Mouse (Mus musculus): ENCODE measurements around the gene Atxn1.

Atxn1 gene

DNA sequence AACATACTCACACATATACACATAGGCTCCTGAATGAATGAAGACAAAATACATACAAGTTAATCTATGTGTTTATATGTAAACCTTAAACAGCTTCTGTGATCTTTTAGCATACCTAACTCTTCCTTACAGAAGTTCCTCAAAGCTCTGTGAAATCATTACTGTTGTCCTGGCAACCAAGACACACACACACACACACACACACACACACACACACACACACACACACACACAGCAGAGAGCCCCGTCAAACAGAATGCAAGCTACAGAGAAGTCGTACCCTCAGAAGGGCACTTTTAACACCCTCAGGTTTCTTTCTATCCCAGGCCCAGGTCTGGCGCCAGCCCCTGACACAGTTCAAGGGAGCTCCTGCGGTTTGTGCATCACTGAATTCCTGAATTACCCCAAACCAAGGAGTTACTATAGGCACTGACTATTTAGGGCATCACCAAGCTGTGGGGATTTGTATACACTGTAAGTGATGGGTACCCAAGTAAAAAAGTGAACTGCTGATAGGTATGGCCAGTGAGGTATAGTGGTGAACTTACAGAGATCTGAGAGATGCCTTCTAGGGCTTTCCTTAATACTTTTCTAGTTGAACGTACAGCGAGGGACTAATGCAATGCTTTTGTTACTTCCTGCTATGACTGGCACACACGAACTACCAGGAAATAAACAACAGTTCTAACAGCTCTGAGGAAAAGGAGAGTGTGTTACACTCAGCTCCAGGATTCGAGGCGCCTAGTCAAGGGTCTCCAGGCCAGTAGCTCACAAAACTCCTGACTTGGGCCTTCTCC, 75.7 kb downstream of the Atxn1 start:
- DNase-seq: no peak

DNA sequence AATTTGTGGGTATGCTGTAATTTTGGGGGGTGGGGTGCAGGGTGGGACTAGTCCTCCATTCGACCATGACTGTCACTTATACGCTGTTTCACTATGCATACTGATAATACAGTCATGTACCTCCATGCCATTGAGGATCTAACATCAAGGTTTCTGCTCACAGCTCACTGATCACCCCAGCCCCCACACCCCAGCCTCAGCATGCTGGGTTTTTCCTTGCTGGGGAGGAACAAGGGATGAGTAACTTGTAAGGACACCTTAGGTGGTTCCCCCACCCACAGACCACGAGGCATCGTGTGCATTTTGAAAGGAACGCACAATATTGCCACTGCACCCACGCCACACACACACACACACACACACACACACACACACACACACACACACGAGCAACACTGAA, 79.9 kb downstream of the Atxn1 start:
- DNase-seq: no peak

DNA sequence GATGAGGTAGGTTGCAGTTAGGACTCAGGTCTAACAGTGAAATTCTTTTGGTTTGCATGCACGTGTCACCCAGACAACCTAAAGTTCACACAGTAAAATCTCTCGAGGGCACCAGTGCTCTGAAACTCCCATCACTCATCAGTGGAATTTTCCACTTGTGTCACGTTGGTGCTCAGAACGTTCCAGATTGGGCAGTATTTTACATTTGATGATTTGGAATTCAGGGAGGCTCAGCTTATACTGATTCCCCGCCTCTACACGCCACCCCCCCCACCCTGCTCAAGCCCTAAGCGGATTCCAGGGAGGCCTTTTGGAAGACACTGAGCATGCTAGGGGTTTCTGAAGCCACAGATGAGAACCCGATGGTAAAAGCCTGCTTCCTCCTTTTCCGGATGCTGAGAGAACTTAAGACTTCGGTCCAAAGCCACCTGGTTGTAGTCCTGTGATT, 81.0 kb downstream of the Atxn1 start:
- no peak for DNase-seq

DNA sequence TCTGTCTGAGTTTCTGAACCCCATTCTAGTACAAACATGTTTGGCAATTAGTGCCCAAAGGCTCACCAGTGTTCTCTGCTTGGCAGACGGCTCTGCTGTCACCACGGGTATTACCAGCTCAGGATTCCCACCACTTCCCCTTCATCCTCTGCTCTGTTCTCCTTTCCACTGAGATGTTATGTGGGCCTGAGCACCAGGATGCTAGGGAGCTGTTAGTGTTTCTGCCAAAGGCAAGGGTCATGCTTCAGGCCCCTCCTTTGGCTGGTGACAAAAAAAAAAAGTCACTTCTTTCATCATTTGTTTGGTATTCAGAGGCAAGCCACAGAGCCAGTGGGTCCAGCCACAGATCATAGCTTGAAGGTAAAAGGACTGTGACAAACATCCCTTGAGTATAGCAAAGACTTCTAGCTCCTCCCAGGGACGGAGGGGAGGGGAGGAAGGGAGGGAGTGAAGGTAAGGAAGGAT, 81.8 kb downstream of the Atxn1 start:
- no peak for DNase-seq

DNA sequence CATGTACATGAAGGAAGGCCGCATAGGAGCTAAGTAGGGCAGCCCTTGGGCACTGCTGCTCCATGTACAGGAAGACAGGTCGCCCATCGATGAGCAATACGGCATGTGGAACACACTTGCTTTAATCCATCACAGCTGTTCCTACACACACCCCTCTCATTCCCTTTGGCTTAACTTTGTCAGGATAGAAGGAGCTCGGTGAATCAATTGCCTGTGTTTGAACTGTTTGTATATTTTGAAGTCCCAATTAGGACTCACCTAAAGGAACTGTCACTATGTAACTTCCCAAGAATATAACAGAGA, 84.3 kb downstream of the Atxn1 start:
- no peak for DNase-seq

DNA sequence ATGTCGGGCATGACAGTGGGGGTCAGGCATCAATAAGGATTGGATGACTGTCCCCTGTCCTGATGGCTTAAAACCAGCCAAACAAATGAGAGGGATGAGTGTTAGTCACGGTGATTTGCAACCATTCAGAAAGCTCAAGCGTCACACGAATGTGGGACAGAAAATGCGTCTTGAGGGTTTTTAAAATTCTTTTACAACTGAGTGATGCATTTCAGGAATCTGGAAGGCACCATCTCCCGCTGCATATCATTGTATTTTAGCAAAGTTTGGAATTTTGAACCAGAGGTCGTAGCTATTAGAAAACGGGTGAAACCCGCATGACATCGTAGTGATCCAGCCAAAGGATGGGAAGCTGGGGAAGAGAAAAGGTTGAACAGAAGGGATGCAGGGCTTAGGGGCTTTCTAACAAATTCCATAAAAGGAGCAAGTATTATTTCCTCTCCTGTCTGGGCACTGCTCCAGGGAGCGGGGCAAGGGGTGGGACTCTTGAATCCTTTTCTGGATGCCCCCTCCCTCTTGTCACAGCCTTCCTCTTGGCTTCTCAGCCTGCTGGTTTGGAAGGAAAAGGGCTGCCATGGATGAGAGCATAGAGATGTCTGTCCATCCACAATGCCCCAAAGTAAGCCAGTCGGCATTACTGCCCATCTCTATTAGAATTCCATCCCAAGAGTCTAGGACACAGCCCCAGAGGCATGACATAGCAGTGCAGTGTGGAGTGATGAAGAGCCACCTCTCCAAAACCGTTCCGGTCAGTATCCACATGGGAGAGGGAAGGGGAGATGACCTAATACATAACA, 84.9 kb downstream of the Atxn1 start:
- DNase-seq: no peak

DNA sequence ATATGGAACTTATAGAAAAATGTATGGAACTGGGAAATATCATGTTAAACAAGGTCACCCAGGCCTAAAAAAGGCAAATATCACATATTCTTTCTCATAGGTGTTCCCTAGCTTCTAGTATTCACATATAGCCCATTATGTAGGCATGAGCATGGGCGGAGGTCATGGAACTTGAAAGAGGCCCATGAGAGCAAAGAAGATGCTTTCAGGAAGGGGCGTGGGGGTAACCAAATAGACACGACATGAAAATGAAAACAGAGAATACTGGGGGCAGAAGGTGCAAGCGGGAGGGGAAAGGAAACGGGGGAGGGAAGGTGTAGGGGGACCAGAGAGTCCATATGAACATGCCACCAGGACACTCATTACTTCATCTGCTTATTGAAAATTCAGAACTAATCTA, 87.9 kb downstream of the Atxn1 start:
- no peak for DNase-seq

DNA sequence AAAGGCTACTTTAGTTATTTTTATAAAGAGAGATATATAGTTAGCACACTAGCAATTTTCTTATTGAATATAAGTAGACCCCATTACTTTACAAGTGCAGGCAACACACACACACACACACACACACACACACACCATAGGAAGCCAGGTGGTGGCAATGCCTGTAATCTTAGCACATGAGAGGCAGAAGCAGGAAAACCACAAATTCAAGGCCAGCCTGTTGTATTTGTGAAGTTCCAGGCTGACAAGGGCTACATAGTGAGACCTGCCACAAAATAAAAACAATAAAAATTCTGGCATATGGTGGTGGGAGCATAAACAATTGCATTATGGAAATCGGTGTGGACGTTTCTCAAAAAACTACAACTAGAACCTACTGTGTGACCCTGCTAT, 88.4 kb downstream of the Atxn1 start:
- no peak for DNase-seq

DNA sequence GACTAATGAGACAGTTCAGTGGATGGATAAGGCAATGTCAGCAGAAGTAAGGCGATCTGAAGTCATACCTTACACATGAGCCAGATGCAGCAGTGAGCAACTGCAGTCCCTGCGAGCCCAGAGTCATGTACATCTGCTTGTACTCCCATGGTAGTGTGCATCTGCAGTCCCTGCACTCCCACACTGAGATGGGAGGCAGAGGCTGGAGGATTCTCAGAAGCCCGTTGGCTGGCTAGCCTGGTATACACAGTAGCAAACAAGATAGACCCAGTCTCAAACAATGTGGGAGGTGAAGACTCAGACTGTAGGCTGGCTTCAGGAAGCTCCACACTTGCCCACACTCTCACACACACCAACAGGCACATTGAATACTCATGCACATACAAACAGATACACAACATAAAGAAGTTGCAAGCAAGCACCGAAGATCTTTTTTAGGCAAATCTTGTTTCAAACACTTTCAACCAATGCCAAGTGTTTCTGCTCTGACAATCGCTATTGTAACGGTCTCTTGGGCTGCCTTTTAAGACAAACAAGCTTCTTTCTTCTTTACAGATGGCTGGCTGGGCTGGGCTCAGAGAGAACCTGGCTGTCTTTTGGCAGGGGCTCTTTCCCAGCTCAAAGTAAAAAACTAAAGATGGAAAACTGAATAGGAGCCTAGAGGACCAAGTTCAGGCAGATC, 89.0 kb downstream of the Atxn1 start:
- no peak for DNase-seq

DNA sequence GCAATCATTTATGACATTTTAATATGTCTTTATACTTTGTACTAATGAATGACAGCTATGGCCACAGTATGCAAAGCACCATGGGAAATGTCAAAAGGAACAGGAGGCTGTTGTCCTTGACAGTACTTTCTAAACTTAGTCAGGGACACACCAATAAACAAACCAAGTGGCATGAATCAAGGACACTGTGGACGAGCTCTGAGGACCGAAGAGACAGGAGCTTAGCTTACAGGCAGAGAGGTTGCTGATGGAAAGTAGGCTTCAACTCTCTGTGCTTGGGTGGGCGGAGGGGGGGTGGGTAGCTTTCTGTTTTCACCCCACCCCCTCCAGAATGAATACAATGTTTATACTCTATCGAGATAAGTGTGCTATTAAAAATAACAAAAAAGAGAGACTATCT, 90.6 kb downstream of the Atxn1 start:
- DNase-seq: no peak

DNA sequence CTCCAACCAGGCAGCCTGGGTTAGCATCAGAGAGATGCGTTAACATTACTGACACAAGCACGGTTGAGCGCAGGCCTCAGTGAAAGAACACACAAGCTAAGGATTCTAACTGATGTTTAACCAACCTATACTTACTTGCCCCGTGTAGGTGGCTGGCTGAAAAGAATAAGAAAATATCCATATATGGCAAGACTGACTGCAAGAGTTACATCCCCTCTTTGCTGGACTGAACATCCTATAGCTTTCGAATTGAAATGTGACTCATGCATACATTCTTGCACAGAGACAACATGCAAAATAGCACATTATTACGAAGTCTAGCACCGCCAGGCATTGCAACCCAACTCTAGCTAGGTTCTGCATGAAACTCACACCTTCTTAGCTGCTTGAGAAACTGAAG, 91.8 kb downstream of the Atxn1 start:
- DNase-seq: no peak

DNA sequence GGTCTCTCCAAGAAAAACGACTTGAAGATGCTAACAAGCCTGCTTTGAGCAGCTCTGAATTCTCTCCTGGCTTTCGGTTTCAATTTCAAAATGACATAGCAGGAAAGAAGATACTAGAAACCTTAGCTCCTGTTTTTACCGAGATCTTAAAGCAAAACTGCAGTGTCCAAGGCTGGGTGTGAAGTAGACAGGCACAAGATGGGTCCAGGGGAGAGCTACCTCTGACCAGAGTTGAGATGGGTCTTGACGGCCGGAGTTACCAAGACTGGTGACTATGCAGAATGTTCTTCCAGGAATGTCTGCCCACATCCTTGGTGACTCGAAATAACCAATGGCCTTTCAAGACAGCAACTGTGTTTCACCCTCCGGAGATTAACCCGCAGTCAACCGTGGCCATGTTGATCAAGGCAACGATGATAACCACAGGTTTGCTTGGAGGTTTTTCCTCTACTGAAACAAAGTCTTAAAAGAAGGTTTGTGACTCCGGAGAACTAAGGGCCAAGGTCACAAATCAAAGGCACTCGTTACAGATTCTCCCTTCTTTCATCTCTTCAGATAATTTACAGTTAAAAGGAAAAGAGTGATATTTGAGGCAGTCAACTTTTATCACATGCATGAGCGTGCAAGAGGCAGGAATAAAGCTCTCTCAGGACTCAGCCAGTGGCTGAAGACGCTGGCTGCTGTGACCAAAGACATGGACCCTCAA, 92.6 kb downstream of the Atxn1 start:
- DNase-seq: no peak

DNA sequence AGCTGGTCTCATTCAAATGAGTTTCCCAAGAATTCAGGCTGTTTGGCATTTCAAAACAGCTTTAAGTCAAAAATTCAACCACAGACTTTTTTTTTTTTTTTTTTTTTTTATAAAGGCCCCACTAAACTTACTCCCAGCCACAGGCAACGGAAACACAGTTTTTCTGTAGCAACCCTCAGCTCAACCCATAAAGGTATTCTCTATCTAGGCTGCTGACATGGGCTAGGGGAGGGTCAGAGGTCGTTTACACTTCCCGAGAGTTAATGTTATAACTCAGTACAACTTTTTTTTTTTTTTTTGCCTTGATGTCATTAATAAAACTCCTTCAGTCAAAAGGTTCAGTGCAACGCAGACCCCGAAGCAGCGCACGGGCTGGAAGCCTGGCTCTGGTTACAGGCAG, 93.3 kb downstream of the Atxn1 start:
- no peak for DNase-seq

DNA sequence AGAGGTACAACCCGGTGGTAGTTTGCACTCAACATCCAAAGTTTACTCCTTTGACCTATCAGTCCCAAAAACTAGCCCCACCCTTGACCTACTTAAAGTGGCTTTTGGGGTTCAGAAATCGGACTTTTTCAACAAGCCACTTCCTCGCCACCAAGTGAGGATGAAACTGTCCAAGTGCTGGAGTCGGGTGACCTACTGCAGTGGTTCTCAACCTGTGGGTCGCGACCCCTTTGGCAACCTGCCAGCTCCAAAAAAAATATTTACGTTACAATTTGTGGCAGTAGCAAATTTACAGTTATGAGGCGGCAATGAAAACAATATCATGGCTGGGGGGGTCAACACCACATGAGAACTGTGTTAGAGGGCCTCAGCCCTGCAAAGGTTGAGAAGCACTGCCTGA, 95.9 kb downstream of the Atxn1 start:
- no peak for DNase-seq

DNA sequence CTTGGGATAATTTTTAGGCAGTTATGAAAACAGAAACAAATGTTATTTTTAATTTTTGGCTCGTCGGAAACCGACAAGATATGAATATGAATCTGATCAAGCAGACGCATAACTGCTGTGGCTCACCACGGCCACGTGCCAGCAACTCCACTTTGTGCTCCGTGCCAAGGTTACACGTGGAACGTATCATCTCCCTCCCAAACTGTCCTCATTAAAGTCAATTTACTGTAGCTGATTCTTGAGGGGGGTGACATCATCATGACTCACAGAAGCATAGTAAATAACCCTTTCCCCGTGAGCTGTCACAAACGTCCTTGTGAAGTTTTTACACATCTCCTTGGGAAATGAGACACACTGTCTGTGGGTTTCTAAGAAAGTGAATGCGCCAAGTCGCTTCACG, 97.5 kb downstream of the Atxn1 start:
- no peak for DNase-seq

DNA sequence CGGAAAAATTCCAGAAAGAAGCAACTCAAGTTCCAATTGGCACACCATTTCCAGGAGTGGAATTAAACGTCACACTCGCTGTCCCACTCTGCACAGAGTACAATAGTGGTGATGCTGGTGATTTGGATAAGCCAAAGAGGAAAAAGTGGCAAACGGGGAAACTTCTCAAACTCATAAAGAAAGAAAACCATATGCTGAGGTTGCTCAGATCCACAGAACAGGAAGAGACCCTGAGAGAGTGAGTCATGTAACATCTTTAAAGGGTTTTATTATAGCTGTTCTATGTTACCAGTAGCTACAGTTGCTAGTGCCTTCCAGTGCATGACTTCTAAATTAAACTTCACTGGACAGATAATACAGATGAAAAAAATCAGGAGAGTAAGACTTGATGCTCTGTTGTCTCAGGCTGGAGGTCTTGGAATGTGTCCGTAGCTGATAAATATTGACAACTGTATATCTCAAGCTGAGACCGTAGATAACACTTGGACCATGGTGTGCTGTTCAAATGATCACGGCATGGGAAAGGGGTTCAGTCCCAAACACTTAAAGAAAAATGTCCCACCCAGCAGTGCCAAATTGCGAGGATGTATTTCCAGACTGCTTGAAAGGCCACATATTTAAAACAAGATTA, 98.1 kb downstream of the Atxn1 start:
- no peak for DNase-seq

DNA sequence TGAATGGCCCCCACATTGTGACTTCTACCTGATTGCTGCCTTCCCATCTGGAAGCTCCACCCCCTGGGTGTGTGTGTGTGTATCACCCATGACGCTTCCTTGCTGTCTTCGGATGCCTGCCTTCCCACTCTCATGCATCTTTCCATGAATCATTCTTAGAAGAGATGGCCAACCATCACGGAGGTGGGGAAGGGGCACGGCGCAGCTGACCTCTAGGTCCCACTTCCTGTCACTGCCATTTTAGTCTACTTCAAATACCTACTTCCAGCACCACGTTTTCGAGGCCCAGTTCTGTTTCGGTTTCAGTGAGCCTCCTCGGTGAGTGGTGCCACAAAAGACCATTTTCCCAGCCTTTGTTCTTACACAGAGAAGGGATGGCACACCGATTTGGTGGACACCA, 99.2 kb downstream of the Atxn1 start:
- no peak for DNase-seq

DNA sequence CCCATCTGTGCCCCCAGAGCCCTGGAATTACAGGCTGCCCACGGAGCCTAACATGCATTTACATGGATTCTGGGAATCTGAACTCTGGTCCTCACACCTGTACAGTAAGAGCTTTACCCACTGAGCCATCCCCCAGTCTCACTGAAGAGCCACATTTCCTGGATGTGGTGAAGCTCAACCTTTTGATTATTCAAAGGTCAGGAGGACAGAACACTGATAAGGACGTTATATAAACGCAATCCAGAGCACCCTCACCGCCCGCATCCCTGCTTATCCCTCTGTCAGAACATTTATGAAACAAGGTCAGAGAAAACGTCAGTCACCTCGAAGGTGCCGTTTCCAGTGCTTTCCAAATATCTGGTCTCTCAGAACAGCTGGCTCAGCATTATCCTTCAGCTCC, 101.0 kb downstream of the Atxn1 start:
- DNase-seq: no peak

DNA sequence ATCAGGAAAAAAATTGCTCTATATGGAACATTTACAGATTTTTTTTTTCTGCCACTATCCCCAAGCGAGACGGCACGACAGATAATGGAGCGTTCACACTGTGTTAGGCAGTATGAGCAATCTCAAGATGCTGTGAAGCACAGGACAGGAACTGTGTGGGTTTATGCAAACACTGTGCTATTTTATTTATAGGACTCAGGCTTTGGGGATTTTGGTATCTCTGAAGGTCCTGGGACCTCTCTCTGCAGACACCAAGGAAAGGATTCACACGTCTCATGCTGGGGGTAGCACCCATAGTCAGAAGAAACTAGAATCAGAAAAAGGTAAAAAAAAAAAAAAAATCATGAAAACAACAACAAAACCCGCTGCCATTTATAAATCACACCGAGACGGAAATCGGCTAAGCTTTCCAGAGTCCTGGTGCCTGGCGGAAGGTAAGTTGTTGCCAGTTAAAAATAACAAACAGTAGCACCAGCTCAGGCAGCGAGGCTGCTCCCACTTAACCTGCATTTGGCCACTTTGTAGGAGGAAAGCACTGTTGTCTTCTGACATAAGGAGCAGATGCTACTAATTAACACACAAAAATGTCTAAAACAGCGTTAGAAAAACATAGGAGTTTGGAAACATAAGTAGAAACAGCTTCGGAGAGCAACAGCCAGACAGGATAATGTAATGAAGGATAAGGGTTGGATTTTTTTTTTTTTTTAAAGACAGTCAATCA, 102.8 kb downstream of the Atxn1 start:
- DNase-seq: no peak

DNA sequence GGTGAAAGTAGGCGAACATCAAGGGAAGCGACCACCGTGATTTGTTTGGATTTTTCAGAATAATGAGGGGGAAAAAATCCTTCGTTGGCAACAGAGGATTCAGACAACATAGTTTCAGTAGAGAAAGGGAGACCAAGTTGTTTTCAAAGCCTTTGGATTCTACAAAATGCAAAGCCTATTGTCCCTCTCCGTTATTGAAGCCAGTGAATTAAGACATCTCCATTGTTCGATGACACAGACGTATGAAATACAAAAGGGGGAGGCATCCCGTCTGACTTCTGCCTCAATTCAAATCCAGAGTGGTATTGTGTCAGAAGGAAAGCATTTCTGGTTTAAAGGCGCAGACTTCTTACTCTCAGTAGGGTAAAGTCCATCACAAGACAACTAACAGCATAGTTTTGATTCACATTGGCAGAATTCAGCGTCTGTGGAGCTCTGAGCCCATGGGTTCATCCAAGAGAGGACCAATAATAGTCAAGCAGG, 103.7 kb downstream of the Atxn1 start:
- no peak for DNase-seq

DNA sequence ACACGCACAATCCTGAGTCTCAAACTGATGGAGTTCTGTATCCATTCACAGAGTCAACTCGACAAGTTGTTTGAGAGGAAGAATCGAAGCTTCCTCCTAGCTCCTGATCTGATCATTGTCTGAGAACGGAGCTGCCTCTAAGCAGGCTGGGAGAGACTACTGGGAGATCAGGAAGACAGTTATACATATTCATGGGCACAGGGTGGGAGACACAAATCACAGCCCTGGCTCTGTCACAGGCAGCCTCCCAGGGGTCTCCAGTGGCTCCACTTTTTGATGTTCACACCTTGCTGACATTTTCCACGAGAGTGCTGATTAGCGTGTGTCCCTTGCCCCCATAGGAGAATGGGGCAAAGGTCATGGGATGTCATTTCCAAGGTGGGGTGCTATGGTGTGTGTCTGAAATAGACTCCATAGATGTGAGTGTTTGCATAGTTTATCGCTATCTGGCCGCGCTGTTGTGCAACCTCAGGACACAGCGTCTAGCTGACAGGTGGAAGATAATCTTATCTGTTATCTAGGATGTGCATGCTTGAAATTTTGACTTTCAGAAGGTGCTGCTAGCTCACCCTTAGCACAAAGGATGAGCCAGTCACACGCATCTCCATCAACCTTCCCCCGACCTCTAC, 105.6 kb downstream of the Atxn1 start:
- DNase-seq: no peak

DNA sequence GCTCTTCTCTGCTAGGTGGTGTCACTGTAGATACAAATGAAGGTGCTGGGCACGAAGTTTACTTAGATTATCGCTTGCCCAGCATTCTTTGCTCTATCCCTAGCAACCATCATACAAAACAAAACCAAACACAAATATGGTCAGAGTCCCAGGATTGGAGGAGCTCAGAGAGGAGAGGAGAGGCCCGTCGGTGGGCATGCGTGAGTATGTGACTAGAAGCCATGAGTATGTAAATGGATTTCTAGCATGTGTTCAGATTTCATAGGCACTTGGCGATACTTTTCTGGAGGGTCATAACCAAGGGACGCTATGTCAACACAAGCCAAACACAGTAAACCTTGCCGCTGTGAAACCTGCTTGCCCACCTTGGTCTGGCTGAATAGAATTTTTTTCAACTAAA, 107.4 kb downstream of the Atxn1 start:
- DNase-seq: no peak
